Mouse (Mus musculus): ENCODE data around the gene Lag3. TPM values are rescaled to one million over a fixed set of nuclear protein-coding genes. Genes with fewer than 3 reads are reported as not detected.

Lag3 gene
- polyA plus RNA-seq, 1 experiment, result 1.4 TPM

- WGBS, result 2% methylated on average over 33 of the region's 43 CpGs
- DNase-seq, result peak; percentile 45
Measured at GRCm38 (mm10) chr6:124863658-124864298, 47.7 kb downstream of the Lag3 start, which contains the start of gene Gpr162. Gene Gpr162, minus strand, starts transcription at chr6:124863983.

GRCm38 (mm10) chr6:124863125-124863657 lies 48.3 kb downstream of the Lag3 start:
- H3K4me3 ChIP-seq (replicated peaks; ENCODE audit: extremely low read depth, low read depth, low read length), result no peak overlapping the region
- TF ChIP-seq POLR2A (IDR thresholded peaks at IDR 0.05; ENCODE audit: borderline replicate concordance, extremely low read depth, low read depth, low read length) (no peak), CTCF (IDR thresholded peaks at IDR 0.05; ENCODE audit: insufficient read depth, low read length) (no peak)
- DNase-seq, result no peak
- WGBS, result 2% methylated on average over 12 of the region's 16 CpGs
- H3K4me1 ChIP-seq (ENCODE audit: control insufficient read depth, insufficient read depth, low read length), result peaks cover 2% of the 10 kb centered on the region; the same call in 1 of the 2 replicates

More at GRCm38 (mm10) chr6:124863658-124864298, 47.7 kb downstream of the Lag3 start, which contains the start of gene Gpr162:
- TF ChIP-seq CTCF (IDR thresholded peaks at IDR 0.05; ENCODE audit: insufficient read depth, low read length), result no peak
- no peak for TF ChIP-seq POLR2A (IDR thresholded peaks at IDR 0.05; ENCODE audit: borderline replicate concordance, extremely low read depth, low read depth, low read length)
- Histone ChIP-seq H3K4me3 (replicated peaks; ENCODE audit: extremely low read depth, low read depth, low read length) (peak within 1 kb of the TSS; percentile 15), H3K4me1 (ENCODE audit: control insufficient read depth, insufficient read depth, low read length) (peaks cover 2% of the 10 kb centered on the region; the same call in 1 of the 2 replicates)

DNA sequence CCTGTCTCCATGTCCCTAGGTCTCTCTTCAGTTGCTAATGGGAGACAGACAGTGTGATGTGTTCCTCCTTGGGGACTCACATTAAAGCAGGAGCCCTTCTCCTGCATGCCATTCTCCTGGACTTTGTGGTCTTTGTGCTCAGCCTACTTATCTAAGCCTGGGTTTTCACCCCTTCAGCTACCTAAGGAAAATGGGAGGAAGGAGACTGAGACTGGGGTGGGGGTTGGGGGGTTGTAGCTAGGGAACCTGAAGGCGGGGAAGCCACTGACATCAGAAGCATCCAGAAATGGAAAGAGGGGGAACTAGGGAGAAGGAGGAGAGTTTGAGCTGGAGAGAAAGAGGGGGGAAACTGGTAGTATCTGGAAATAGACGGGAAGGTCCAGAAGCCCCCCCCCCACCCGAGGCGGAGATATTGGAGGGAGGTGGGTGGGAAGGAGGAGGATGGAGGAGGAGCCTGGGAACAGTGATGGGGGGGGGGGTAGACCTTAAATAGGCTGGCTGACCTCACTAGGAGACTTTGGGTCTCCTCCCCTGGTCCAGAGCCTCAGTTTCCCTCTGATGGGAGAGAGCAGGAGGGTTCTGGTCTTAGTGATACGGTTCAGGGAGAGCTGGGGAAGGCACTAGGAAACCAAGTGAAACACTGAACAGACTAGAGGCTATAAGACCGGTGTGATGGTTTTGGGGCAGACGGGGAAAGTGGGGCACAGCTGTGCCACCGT lies 48.9 kb downstream of the Lag3 start:
- 15% methylated on average over 8 of the region's 8 CpGs for WGBS
- Histone ChIP-seq H3K4me3 (replicated peaks; ENCODE audit: extremely low read depth, low read depth, low read length) (no peak overlapping the region), H3K4me1 (ENCODE audit: control insufficient read depth, insufficient read depth, low read length) (peaks cover 2% of the 10 kb centered on the region; the same call in 1 of the 2 replicates)
- DNase-seq, result no peak
- no peak for TF ChIP-seq POLR2A (IDR thresholded peaks at IDR 0.05; ENCODE audit: borderline replicate concordance, extremely low read depth, low read depth, low read length)
- no peak for TF ChIP-seq CTCF (IDR thresholded peaks at IDR 0.05; ENCODE audit: insufficient read depth, low read length)

GRCm38 (mm10) chr6:124861802-124862201 lies 49.7 kb downstream of the Lag3 start:
- H3K4me1 ChIP-seq (ENCODE audit: control insufficient read depth, insufficient read depth, low read length), result peaks cover 2% of the 10 kb centered on the region; the same call in 1 of the 2 replicates
- TF ChIP-seq CTCF (IDR thresholded peaks at IDR 0.05; ENCODE audit: insufficient read depth, low read length) (no peak), POLR2A (IDR thresholded peaks at IDR 0.05; ENCODE audit: borderline replicate concordance, extremely low read depth, low read depth, low read length) (no peak)
- WGBS, result 37% methylated on average over 3 of the region's 3 CpGs

GRCm38 (mm10) chr6:124861266-124861665 lies 50.2 kb downstream of the Lag3 start:
- H3K4me1 ChIP-seq (ENCODE audit: control insufficient read depth, insufficient read depth, low read length), result peaks cover 2% of the 10 kb centered on the region; the same call in 1 of the 2 replicates
- DNase-seq, result no peak
- WGBS, result 79% methylated on average over 19 of the region's 19 CpGs

More at GRCm38 (mm10) chr6:124861802-124862201, 49.7 kb downstream of the Lag3 start:
- H3K4me3 ChIP-seq (replicated peaks; ENCODE audit: extremely low read depth, low read depth, low read length), result no peak overlapping the region
- DNase-seq, result no peak

GRCm38 (mm10) chr6:124860511-124860910 lies 51.0 kb downstream of the Lag3 start:
- DNase-seq, result no peak
- WGBS, result 87% methylated on average over 9 of the region's 9 CpGs
- TF ChIP-seq CTCF (IDR thresholded peaks at IDR 0.05; ENCODE audit: insufficient read depth, low read length) (no peak), POLR2A (IDR thresholded peaks at IDR 0.05; ENCODE audit: borderline replicate concordance, extremely low read depth, low read depth, low read length) (no peak)
- no peak overlapping the region for H3K4me3 ChIP-seq (replicated peaks; ENCODE audit: extremely low read depth, low read depth, low read length)
- H3K4me1 ChIP-seq (ENCODE audit: control insufficient read depth, insufficient read depth, low read length), result peaks cover 2% of the 10 kb centered on the region; the same call in 1 of the 2 replicates

More at GRCm38 (mm10) chr6:124861266-124861665, 50.2 kb downstream of the Lag3 start:
- TF ChIP-seq CTCF (IDR thresholded peaks at IDR 0.05; ENCODE audit: insufficient read depth, low read length) (no peak), POLR2A (IDR thresholded peaks at IDR 0.05; ENCODE audit: borderline replicate concordance, extremely low read depth, low read depth, low read length) (no peak)
- no peak overlapping the region for H3K4me3 ChIP-seq (replicated peaks; ENCODE audit: extremely low read depth, low read depth, low read length)

DNA sequence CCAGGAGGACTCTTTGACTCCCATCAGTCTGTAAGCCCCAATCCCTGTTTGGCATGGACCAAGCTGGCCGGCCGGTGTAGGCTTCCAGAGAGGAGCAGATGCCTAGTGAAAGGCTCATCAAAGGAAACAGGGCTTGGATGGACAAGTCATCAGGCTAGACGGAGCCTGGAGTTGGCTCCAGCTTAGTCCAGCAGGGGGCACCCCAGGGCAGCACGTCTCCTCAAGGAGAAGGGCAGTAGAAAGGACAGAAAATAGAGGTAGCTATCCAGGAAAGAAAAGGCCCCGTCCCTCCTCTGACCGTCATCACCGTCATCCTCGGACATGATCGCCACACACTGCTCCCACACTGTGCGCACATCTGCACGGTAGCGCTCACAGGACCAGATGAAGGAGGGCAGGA lies 51.8 kb downstream of the Lag3 start:
- TF ChIP-seq CTCF (IDR thresholded peaks at IDR 0.05; ENCODE audit: insufficient read depth, low read length), result peak; percentile 87
- no peak for TF ChIP-seq POLR2A (IDR thresholded peaks at IDR 0.05; ENCODE audit: borderline replicate concordance, extremely low read depth, low read depth, low read length)
- peak; percentile 85 for DNase-seq

GRCm38 (mm10) chr6:124858561-124859318 lies 52.8 kb downstream of the Lag3 start:
- 67% methylated on average over 28 of the region's 28 CpGs for WGBS
- no peak for TF ChIP-seq POLR2A (IDR thresholded peaks at IDR 0.05; ENCODE audit: borderline replicate concordance, extremely low read depth, low read depth, low read length)
- no peak for TF ChIP-seq CTCF (IDR thresholded peaks at IDR 0.05; ENCODE audit: insufficient read depth, low read length)
- Histone ChIP-seq H3K4me3 (replicated peaks; ENCODE audit: extremely low read depth, low read depth, low read length) (no peak overlapping the region), H3K4me1 (ENCODE audit: control insufficient read depth, insufficient read depth, low read length) (peaks cover 2% of the 10 kb centered on the region; the same call in 1 of the 2 replicates)
- DNase-seq, result no peak

More for the DNA sequence above, 51.8 kb downstream of the Lag3 start:
- WGBS, result 12% methylated on average over 12 of the region's 12 CpGs
- Histone ChIP-seq H3K4me1 (ENCODE audit: control insufficient read depth, insufficient read depth, low read length) (peaks cover 2% of the 10 kb centered on the region; the same call in 1 of the 2 replicates), H3K4me3 (replicated peaks; ENCODE audit: extremely low read depth, low read depth, low read length) (no peak overlapping the region)
